Mouse (Mus musculus): ENCODE results near the gene Ano10. TPM values are rescaled to one million over a fixed set of nuclear protein-coding genes. Genes with fewer than 3 reads are reported as not detected.

Gene Ano10
- polyA plus RNA-seq, 1 experiment, result not detected

GRCm38 (mm10) chr9:122245471-122245870 is 48.8 kb downstream of the Ano10 start:
- TF ChIP-seq POLR2A (IDR thresholded peaks at IDR 0.05; ENCODE audit: insufficient read depth, low read depth, low read length) (no peak), CTCF (IDR thresholded peaks at IDR 0.05; ENCODE audit: insufficient read depth, low read depth, low read length) (no peak)
- Histone ChIP-seq H3K4me3 (ENCODE audit: insufficient read depth, low read depth, low read length) (no peak overlapping the region), H3K4me1 (ENCODE audit: control insufficient read depth, insufficient read depth, low read length) (peaks cover 5% of the 10 kb centered on the region; the same call in 1 of the 2 replicates), H3K27ac (ENCODE audit: insufficient read depth, low read depth, low read length) (no peak overlapping the region)
- 79% methylated on average over 4 of the region's 4 CpGs for WGBS

- WGBS, result 36% methylated on average over 2 of the region's 2 CpGs
Observed at GRCm38 (mm10) chr9:122244800-122245165, 49.4 kb downstream of the Ano10 start.

DNA sequence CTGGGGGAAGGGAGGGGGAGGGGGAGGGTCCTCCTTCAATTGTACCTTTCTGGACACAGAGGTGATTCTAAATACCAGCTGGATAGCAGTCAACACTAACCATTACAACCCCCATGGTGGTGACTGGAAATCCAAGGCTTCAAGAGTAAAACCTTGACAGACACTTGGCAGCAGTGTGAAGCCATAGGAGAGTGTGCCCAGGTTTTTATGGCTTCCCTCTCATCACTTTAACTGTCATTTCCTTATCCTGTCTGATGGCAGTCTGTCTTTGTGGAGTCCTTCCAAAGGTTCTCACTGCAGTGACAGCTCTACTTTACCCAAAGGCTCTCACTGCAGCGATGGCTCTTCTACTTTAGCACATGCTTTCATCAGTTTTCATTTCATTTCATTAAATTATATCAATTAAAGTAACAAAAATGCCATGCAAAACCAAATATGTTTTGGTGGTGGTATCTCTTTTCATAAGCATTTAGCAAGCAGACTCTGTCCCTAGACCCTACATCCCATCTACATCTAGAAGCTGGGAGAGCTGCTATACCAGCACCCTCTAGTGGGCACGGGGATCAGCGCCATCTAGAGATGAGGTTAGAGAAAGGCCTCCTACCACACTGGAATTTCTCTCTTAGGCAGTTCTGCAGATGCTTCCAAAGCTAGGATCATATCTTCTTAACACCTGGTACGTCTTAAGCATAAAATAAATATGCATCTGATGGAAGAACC is 50.0 kb downstream of the Ano10 start:
- TF ChIP-seq CTCF (IDR thresholded peaks at IDR 0.05; ENCODE audit: insufficient read depth, low read depth, low read length) (no peak), POLR2A (IDR thresholded peaks at IDR 0.05; ENCODE audit: insufficient read depth, low read depth, low read length) (no peak)
- Histone ChIP-seq H3K4me3 (ENCODE audit: insufficient read depth, low read depth, low read length) (no peak overlapping the region), H3K4me1 (ENCODE audit: control insufficient read depth, insufficient read depth, low read length) (peaks cover 5% of the 10 kb centered on the region; the same call in 1 of the 2 replicates), H3K27ac (ENCODE audit: insufficient read depth, low read depth, low read length) (no peak overlapping the region)
- 32% methylated on average over 4 of the region's 4 CpGs for WGBS

More at GRCm38 (mm10) chr9:122244800-122245165, 49.4 kb downstream of the Ano10 start:
- no peak for TF ChIP-seq POLR2A (IDR thresholded peaks at IDR 0.05; ENCODE audit: insufficient read depth, low read depth, low read length)
- no peak for TF ChIP-seq CTCF (IDR thresholded peaks at IDR 0.05; ENCODE audit: insufficient read depth, low read depth, low read length)
- no peak overlapping the region for H3K27ac ChIP-seq (ENCODE audit: insufficient read depth, low read depth, low read length)
- H3K4me3 ChIP-seq (ENCODE audit: insufficient read depth, low read depth, low read length), result no peak overlapping the region
- H3K4me1 ChIP-seq (ENCODE audit: control insufficient read depth, insufficient read depth, low read length), result peaks cover 5% of the 10 kb centered on the region; the same call in 1 of the 2 replicates

- H3K27ac ChIP-seq (ENCODE audit: insufficient read depth, low read depth, low read length), result no peak overlapping the region
- H3K4me3 ChIP-seq (ENCODE audit: insufficient read depth, low read depth, low read length), result no peak overlapping the region
- no peak for TF ChIP-seq CTCF (IDR thresholded peaks at IDR 0.05; ENCODE audit: insufficient read depth, low read depth, low read length)
- TF ChIP-seq POLR2A (IDR thresholded peaks at IDR 0.05; ENCODE audit: insufficient read depth, low read depth, low read length), result no peak
- H3K4me1 ChIP-seq (ENCODE audit: control insufficient read depth, insufficient read depth, low read length), result peaks cover 5% of the 10 kb centered on the region; the same call in 1 of the 2 replicates
- 93% methylated on average over 1 of the region's 1 CpGs for WGBS
Observed at GRCm38 (mm10) chr9:122243297-122243696, 50.9 kb downstream of the Ano10 start.

DNA sequence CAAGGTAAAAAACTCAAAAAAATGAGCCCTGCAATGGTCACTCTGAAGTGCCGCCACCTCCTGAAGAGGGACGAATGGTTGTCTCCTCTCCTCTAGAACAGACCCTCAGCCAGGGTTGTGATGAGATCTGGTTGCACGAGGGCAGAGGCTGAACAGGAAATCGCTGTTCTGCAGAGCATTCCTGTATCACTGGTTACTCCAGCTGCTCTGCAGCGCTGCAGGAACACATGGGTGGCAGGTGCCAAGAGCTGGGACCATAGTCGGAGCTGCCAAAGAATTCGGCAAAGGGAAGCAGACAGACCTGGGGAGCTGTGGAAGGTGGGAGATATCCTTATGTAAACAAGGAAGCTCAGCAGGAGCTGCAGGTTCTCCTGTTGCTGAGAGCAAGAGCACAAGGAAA is 51.4 kb downstream of the Ano10 start:
- no peak overlapping the region for H3K4me3 ChIP-seq (ENCODE audit: insufficient read depth, low read depth, low read length)
- H3K27ac ChIP-seq (ENCODE audit: insufficient read depth, low read depth, low read length), result no peak overlapping the region
- whole genome bisulfite sequencing, result 54% methylated on average over 7 of the region's 7 CpGs
- no peak for TF ChIP-seq CTCF (IDR thresholded peaks at IDR 0.05; ENCODE audit: insufficient read depth, low read depth, low read length)
- H3K4me1 ChIP-seq (ENCODE audit: control insufficient read depth, insufficient read depth, low read length), result peaks cover 5% of the 10 kb centered on the region; the same call in 1 of the 2 replicates

DNA sequence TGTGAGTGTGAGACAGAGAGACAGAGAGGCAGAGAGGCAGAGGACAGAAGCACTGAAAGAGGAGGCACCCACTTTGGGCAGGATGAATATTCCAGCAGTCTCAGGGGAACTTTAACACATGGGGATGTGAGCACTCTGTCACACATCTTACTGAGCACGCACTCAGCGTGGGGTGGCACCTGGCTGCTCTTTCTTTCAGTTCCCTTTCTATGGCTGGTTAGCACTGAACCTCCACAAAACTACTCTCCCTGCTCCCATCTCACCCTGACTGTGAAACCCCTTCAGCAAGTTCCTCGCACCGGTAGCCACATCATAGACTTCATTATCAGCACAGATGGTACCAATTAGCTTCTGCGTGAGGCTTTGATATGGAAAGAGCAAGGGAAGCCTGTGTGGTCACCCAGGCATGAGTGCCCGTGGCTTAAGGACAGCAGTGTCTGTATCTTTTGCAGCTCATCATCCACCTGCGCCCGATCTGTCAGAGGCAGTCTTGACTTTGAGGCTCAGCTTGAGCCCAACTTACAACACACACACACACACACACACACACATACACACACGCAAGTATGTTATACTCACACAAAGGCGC is 52.3 kb downstream of the Ano10 start:
- no peak overlapping the region for H3K4me3 ChIP-seq (ENCODE audit: insufficient read depth, low read depth, low read length)
- H3K27ac ChIP-seq (ENCODE audit: insufficient read depth, low read depth, low read length), result no peak overlapping the region
- H3K4me1 ChIP-seq (ENCODE audit: control insufficient read depth, insufficient read depth, low read length), result peaks cover 5% of the 10 kb centered on the region; the same call in 1 of the 2 replicates
- 73% methylated on average over 10 of the region's 10 CpGs for WGBS
- no peak for TF ChIP-seq POLR2A (IDR thresholded peaks at IDR 0.05; ENCODE audit: insufficient read depth, low read depth, low read length)
- no peak for TF ChIP-seq CTCF (IDR thresholded peaks at IDR 0.05; ENCODE audit: insufficient read depth, low read depth, low read length)

DNA sequence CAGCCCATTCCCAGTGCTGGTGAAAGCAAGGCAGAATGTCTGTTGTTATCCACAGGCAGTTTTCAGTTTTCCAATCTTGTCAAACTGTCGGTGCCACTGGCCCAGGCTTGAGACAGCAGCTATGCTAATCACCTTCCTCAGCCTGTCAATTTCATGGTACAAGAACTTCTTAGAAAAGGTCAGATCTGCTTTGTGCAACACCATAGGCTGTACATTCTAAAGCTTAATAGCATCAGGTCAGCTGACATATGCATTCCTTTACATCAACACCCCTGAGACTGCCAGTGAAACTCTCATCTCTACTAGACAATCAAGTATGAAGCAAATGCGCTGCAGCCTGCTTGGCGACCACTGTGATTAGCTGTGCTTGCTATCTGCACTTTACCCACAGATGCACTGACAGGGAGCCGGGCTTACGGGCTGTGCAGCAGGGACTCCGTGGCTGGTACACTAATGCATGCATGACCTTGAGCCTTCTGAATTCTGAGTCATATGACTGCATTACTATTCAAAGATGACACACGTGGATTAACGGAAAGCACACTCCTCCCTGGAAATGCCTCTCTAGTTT is 53.5 kb downstream of the Ano10 start:
- no peak overlapping the region for H3K27ac ChIP-seq (ENCODE audit: insufficient read depth, low read depth, low read length)
- TF ChIP-seq POLR2A (IDR thresholded peaks at IDR 0.05; ENCODE audit: insufficient read depth, low read depth, low read length) (no peak), CTCF (IDR thresholded peaks at IDR 0.05; ENCODE audit: insufficient read depth, low read depth, low read length) (no peak)
- no peak overlapping the region for H3K4me3 ChIP-seq (ENCODE audit: insufficient read depth, low read depth, low read length)
- 59% methylated on average over 8 of the region's 8 CpGs for WGBS
- H3K4me1 ChIP-seq (ENCODE audit: control insufficient read depth, insufficient read depth, low read length), result peaks cover 5% of the 10 kb centered on the region; the same call in 1 of the 2 replicates

DNA sequence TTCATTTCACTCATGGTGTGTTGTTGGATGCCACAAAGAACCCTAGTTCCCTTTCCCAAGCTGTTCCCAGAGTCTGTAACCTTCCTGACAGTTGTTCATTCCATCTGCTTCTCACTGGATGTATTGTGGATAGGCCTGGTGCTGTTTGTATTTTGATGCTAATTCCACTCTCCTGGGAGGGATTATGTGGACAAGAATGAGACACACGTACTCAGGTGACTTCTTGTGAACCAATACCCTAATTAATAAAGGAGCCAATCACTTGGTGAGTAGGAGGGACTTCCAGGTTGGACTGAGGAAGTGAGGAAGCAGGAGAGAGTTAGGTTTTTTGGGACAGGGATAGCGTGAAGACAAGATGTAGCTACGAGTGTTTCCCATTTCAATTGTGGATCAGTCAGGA is 59.5 kb downstream of the Ano10 start:
- H3K4me3 ChIP-seq (ENCODE audit: insufficient read depth, low read depth, low read length), result no peak overlapping the region
- H3K27ac ChIP-seq (ENCODE audit: insufficient read depth, low read depth, low read length), result no peak overlapping the region
- H3K4me1 ChIP-seq (ENCODE audit: control insufficient read depth, insufficient read depth, low read length), result peaks cover 7% of the 10 kb centered on the region; the same call in 1 of the 2 replicates
- 85% methylated on average over 3 of the region's 3 CpGs for WGBS
- no peak for TF ChIP-seq CTCF (IDR thresholded peaks at IDR 0.05; ENCODE audit: insufficient read depth, low read depth, low read length)
- no peak for TF ChIP-seq POLR2A (IDR thresholded peaks at IDR 0.05; ENCODE audit: insufficient read depth, low read depth, low read length)

GRCm38 (mm10) chr9:122233972-122234345 is 60.3 kb downstream of the Ano10 start:
- no peak overlapping the region for H3K27ac ChIP-seq (ENCODE audit: insufficient read depth, low read depth, low read length)
- H3K4me1 ChIP-seq (ENCODE audit: control insufficient read depth, insufficient read depth, low read length), result peaks cover 11% of the 10 kb centered on the region; the same call in 1 of the 2 replicates
- TF ChIP-seq CTCF (IDR thresholded peaks at IDR 0.05; ENCODE audit: insufficient read depth, low read depth, low read length) (no peak), POLR2A (IDR thresholded peaks at IDR 0.05; ENCODE audit: insufficient read depth, low read depth, low read length) (no peak)
- WGBS, result 76% methylated on average over 7 of the region's 7 CpGs
- no peak overlapping the region for H3K4me3 ChIP-seq (ENCODE audit: insufficient read depth, low read depth, low read length)

Data from olfactory bulb, adult 2 months (tissue).